Mouse (Mus musculus) liver, adult 2 months (tissue): ENCODE measurements around the gene Igf1r.

Experiments used
- CTCF ChIP-seq: fragments of 200-500 bp; IDR thresholded peaks from 2 replicates; pipeline ENCODE4 v1.5.1; 2011; ENCODE audit warnings: low read depth, low read length, control low read depth
- POLR2A ChIP-seq: fragments of 200-500 bp; IDR thresholded peaks from 2 replicates; pipeline ENCODE4 v1.6.1; 2011; ENCODE audit warnings: low read length, control low read depth; ENCODE audit not compliant: insufficient read depth; ENCODE audit errors: extremely low read depth

- TF ChIP-seq CTCF (no peak), POLR2A (no peak)
Observed at GRCm38 (mm10) chr7:68134948-68135347, 182.3 kb downstream of the Igf1r start.
